Mouse (Mus musculus) midbrain, embryonic 11.5 days (tissue): ENCODE measurements around the gene Hk2. TPM values are rescaled to one million over a fixed set of nuclear protein-coding genes. Genes with fewer than 3 reads are reported as not detected.
"Not testable (repeated sequence)": the region's sequence is repeated elsewhere in the genome, so short reads cannot be mapped to it uniquely, and the experiment has no call there.

Source experiments
- ATAC-seq: fragments of 200-750 bp; cut with Nextera tagmentation; 2 replicates; pipeline ENCODE4 v1.8.0; 2017; ENCODE audit warnings: moderate TSS enrichment, moderate library complexity; ENCODE audit not compliant: low FRiP score
- DNase-seq: peaks from one replicate; pipeline ENCODE4 v3.0.0; 2015; ENCODE audit warnings: low spot score; ENCODE audit errors: missing footprints
- H3K27ac ChIP-seq: fragments of 300-500 bp; sonication (generic); 2 replicates; pipeline ENCODE4 v1.5.1; 2014; ENCODE audit warnings: low read depth, low read length
- H3K27me3 ChIP-seq: fragments of 300-500 bp; sonication (generic); 2 replicates; pipeline ENCODE4 v1.6.1; 2014; ENCODE audit warnings: mild to moderate bottlenecking, low read length, moderate library complexity, mixed read lengths; ENCODE audit not compliant: control insufficient read depth, insufficient read depth
- H3K36me3 ChIP-seq: fragments of 300-500 bp; sonication (generic); 2 replicates; pipeline ENCODE4 v1.6.1; 2014; ENCODE audit warnings: mild to moderate bottlenecking, low read length, moderate library complexity, mixed read lengths; ENCODE audit not compliant: control insufficient read depth, insufficient read depth
- H3K4me1 ChIP-seq: fragments of 300-500 bp; sonication (generic); 2 replicates; pipeline ENCODE4 v1.6.1; 2014; ENCODE audit warnings: low read length; ENCODE audit not compliant: control insufficient read depth, insufficient read depth
- H3K4me2 ChIP-seq: fragments of 300-500 bp; sonication (generic); 2 replicates; pipeline ENCODE4 v1.6.1; 2014; ENCODE audit warnings: mild to moderate bottlenecking, moderate library complexity
- H3K4me3 ChIP-seq: fragments of 300-500 bp; sonication (generic); 2 replicates; pipeline ENCODE4 v1.5.1; 2014; ENCODE audit warnings: low read depth, low read length
- H3K9ac ChIP-seq: fragments of 300-500 bp; sonication (generic); 2 replicates; pipeline ENCODE4 v1.6.1; 2014; ENCODE audit warnings: low read length
- H3K9me3 ChIP-seq: fragments of 300-500 bp; sonication (generic); 2 replicates; pipeline ENCODE4 v1.6.1; 2016; ENCODE audit warnings: low read length; ENCODE audit not compliant: control insufficient read depth
- WGBS: fragments of 180-500 bp; shearing (Covaris S2); extraction: QIAGEN DNeasy Blood & Tissue Kit; methylation state at CpG from one replicate; pipeline ENCODE4 v1.1.7; 2014; 5-methylcytosine and 5-hydroxymethylcytosine counted together
- polyA plus RNA-seq: library from polyadenylated mRNA; unstranded; fragments of >200 nt; fragmentation: Nextera tagmentation; extraction: Ambion mirVana; gene quantifications from 2 replicates; pipeline ENCODE4 v1.2.1, GENCODE M21; 2014

The Hk2 gene
- polyA plus RNA-seq, 1 experiment from 2014 or later = 16.8 TPM

GRCm38 (mm10) chr6:82701296-82701695, 73.0 kb downstream of the Hk2 start:
- Histone ChIP-seq H3K27ac (no peak overlapping the region), H3K4me3 (no peak overlapping the region), H3K9ac (no peak overlapping the region), H3K4me2 (no peak overlapping the region), H3K27me3 (no peaks in the 10 kb centered on the region), H3K36me3 (no peaks in the 10 kb centered on the region), H3K9me3 (no peaks in the 10 kb centered on the region), H3K4me1 (peaks cover 16% of the 10 kb centered on the region)
- WGBS = 80% methylated on average over 6 of the region's 6 CpGs
- DNase-seq (no peak), ATAC-seq (no peak)

DNA sequence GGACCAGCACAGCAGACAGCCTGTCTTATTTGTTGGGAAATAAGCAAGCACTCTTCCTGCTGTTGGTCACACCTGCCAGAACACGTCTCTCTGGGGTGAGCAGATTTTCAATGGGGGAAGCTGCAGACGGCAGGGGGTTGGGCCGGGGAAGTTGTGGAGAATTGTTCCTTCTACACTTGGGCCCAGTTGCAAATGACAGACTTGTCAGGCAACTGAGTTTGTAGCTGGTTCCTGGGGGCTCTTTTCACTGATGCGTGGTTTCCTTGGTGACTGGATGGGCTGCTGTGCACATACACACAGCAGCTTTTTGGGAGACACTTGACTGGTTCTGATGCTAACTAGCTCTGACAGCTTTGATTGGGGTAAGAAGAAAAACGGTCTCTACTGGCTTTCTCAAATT, 74.4 kb downstream of the Hk2 start:
- peak; percentile 75 for ATAC-seq
- Histone ChIP-seq H3K4me3 (no peak overlapping the region), H3K36me3 (no peaks in the 10 kb centered on the region), H3K4me1 (peaks cover 16% of the 10 kb centered on the region), H3K27me3 (no peaks in the 10 kb centered on the region), H3K9ac (no peak overlapping the region), H3K27ac (no peak overlapping the region), H3K9me3 (no peaks in the 10 kb centered on the region), H3K4me2 (no peak overlapping the region)
- 12% methylated on average over 5 of the region's 5 CpGs for WGBS
- peak; percentile 86 for DNase-seq

DNA sequence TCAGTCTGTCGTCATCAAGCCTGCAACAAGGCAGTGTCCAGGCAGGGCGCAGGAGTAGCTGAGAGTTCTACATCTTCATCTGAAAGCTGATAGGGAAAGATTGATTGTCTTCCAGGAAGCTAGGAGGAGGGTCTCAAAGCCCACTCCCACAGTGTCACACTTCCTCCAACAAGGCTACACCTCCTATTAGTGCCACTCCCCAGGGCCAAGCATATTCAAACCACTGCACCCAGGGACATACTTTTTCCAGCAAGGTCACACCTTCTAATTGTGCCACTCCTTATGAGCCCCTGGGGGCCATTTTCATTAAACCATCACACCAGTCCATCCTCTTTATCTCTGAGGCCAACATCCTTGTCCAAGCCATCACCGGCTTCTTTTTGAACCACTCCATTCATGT, 77.5 kb downstream of the Hk2 start:
- Histone ChIP-seq H3K4me3 (no peak overlapping the region), H3K9me3 (no peaks in the 10 kb centered on the region), H3K27me3 (no peaks in the 10 kb centered on the region), H3K27ac (no peak overlapping the region), H3K9ac (no peak overlapping the region), H3K36me3 (no peaks in the 10 kb centered on the region), H3K4me2 (no peak overlapping the region), H3K4me1 (peaks cover 16% of the 10 kb centered on the region)
- ATAC-seq (no peak), DNase-seq (no peak)
- 86% methylated on average over 3 of the region's 3 CpGs for WGBS

DNA sequence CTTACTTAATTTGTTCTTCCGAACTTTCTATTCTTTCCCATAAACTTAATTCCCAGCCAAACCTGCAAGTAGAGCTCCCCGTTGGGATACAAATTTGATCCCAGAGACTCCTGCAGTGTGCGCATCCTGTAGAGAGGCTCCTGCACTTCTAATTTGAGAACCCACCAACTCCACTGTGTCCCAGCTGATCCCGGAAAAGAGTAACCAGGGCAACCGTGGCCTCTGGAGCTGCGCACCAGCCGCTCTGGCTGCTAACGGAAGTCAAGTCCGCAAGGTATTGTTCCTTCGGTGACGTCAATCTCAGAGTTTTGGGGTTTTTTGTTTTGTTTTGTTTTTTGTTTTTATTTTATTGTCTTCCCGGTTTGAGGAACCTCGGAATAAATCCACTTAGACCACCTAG, 79.6 kb downstream of the Hk2 start:
- H3K27ac ChIP-seq = no peak overlapping the region
- H3K9me3 ChIP-seq = no peaks in the 10 kb centered on the region
- ATAC-seq (0 out of 2 replicates have a peak, but pooled peaks have one; percentile 33), DNase-seq (no peak)
- 50% methylated on average over 13 of the region's 13 CpGs for WGBS
- H3K4me1 ChIP-seq = 0 out of 2 replicates have a peak, but pooled peaks cover 3% of the 10 kb centered on the region
- no peaks in the 10 kb centered on the region for H3K27me3 ChIP-seq
- H3K4me2 ChIP-seq = no peak overlapping the region
- no peaks in the 10 kb centered on the region for H3K36me3 ChIP-seq
- no peak overlapping the region for H3K9ac ChIP-seq
- no peak overlapping the region for H3K4me3 ChIP-seq

DNA sequence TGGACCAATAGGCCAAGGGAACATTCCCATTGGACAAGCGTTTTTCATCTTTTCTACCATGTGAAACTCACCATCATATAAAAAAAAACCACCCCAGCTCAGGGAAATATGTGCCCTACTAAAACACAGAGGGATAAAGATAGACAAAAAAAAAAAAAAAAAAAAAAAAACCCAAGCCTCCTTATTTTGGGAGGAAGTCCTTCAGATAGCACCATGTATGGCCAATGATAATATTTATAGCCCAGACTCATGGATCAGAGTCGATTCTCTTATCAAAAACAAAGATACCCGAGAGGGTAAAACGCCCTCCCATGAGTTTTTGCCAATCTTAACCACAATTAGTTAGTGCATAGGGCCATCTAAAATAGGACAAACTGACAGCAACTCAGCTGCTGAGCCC, 84.8 kb downstream of the Hk2 start:
- H3K36me3 ChIP-seq = no peaks in the 10 kb centered on the region
- no peak overlapping the region for H3K4me3 ChIP-seq
- WGBS = 89% methylated on average over 4 of the region's 4 CpGs
- H3K27ac ChIP-seq = no peak overlapping the region
- H3K4me1 ChIP-seq = no peaks in the 10 kb centered on the region
- ATAC-seq (no peak), DNase-seq (no peak)
- no peak overlapping the region for H3K4me2 ChIP-seq
- H3K9me3 ChIP-seq = no peaks in the 10 kb centered on the region
- no peak overlapping the region for H3K9ac ChIP-seq
- H3K27me3 ChIP-seq = no peaks in the 10 kb centered on the region

- WGBS = 51% methylated on average over 5 of the region's 5 CpGs
- not testable (repeated sequence) for H3K4me3 ChIP-seq, H3K4me2 ChIP-seq, ATAC-seq, H3K9ac ChIP-seq, H3K9me3 ChIP-seq, H3K27ac ChIP-seq, H3K4me1 ChIP-seq, DNase-seq, H3K36me3 ChIP-seq, H3K27me3 ChIP-seq
These were observed 85.7 kb downstream of the Hk2 start for GRCm38 (mm10) chr6:82688586-82688985.

DNA sequence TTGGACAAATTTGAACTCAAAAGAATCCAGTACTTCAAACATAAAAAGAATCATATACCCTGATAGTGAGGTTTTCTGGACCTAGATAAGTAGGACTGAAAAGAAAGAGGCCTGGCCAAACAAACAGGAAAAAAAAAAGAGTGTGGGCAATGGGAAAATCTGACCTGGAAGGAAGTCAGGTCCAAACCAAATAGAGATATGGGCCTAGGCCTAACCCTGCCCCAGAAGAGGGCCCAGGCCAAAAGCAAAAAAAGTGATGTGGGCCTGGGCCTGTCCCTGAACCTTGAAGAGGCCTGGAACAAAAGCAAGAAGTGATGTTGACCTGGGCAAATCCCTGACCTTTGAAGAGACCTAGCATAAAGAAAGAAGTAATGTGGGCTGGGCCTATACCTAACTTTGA, 90.1 kb downstream of the Hk2 start:
- Histone ChIP-seq H3K9me3 (no peaks in the 10 kb centered on the region), H3K4me2 (no peak overlapping the region), H3K27ac (no peak overlapping the region), H3K4me3 (no peak overlapping the region), H3K9ac (no peak overlapping the region), H3K4me1 (no peaks in the 10 kb centered on the region), H3K36me3 (no peaks in the 10 kb centered on the region), H3K27me3 (no peaks in the 10 kb centered on the region)
- ATAC-seq (no peak), DNase-seq (no peak)

DNA sequence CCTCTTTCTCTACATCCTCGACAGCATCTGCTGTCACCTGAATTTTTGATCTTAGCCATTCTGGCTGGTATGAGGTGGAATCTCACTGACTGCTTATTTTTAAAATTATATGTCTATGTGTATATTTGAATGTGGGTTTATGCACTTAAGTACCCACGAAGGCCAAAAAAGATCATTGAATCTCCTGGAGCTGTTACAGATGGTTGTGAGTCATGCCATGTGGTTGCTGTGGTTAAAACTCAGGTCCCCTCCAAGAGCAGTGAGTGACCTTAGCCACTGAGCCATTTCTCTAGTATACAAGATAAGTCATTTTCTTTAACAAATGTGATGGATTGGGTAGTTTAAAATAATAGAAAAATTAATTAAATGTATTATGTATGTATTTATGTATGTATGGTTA, 95.0 kb downstream of the Hk2 start:
- not testable (repeated sequence) for H3K27me3 ChIP-seq, H3K27ac ChIP-seq, H3K4me3 ChIP-seq, H3K4me2 ChIP-seq, H3K9me3 ChIP-seq, DNase-seq, H3K36me3 ChIP-seq, H3K4me1 ChIP-seq, H3K9ac ChIP-seq, ATAC-seq
- WGBS = 79% methylated on average over 2 of the region's 2 CpGs

- WGBS = 79% methylated on average over 3 of the region's 3 CpGs
- H3K4me3 ChIP-seq, H3K36me3 ChIP-seq, H3K4me1 ChIP-seq, DNase-seq, H3K9me3 ChIP-seq, ATAC-seq, H3K9ac ChIP-seq, H3K27ac ChIP-seq, H3K4me2 ChIP-seq, H3K27me3 ChIP-seq: not testable (repeated sequence)
These were observed 96.6 kb downstream of the Hk2 start for GRCm38 (mm10) chr6:82677629-82678028.
